Mouse (Mus musculus): Measurements from ENCODE around the gene Dapk1. TPM values are rescaled to one million over a fixed set of nuclear protein-coding genes. Genes with fewer than 3 reads are reported as not detected.

Dapk1 gene
- polyA plus RNA-seq, 1 experiment from 2014 or later = 10.1 TPM

GRCm38 (mm10) chr13:60695186-60695980 lies 93.6 kb downstream of the Dapk1 start:
- TF ChIP-seq EP300 (IDR thresholded peaks at IDR 0.05; ENCODE audit: low read depth) (no peak), CTCF (IDR thresholded peaks at IDR 0.05; ENCODE audit: low read depth) (no peak)
- no peak for ATAC-seq
- WGBS (ENCODE audit: insufficient replicate concordance) = 51% methylated on average over 10 of the region's 10 CpGs

GRCm38 (mm10) chr13:60696323-60696722 lies 94.6 kb downstream of the Dapk1 start:
- no peak overlapping the region for H3K27ac ChIP-seq (ENCODE audit: low read depth)
- peaks cover 11% of the 10 kb centered on the region for H3K36me3 ChIP-seq (replicated peaks; ENCODE audit: insufficient read depth, low read length)
- WGBS (ENCODE audit: insufficient replicate concordance) = 90% methylated on average over 14 of the region's 14 CpGs
- no peak overlapping the region for H3K4me2 ChIP-seq (ENCODE audit: low read depth, low read length)
- H3K9ac ChIP-seq (replicated peaks) = no peak overlapping the region
- H3K9me3 ChIP-seq (ENCODE audit: low read length) = no peaks in the 10 kb centered on the region
- no peak for ATAC-seq
- H3K4me3 ChIP-seq (ENCODE audit: low read depth, low read length) = no peak overlapping the region
- TF ChIP-seq EP300 (IDR thresholded peaks at IDR 0.05; ENCODE audit: low read depth) (no peak), CTCF (IDR thresholded peaks at IDR 0.05; ENCODE audit: low read depth) (no peak)
- no peaks in the 10 kb centered on the region for H3K27me3 ChIP-seq (ENCODE audit: insufficient read depth, low read length)
- H3K4me1 ChIP-seq (ENCODE audit: insufficient read depth) = no peaks in the 10 kb centered on the region; the same call in 1 of the 2 replicates
- no peak for DNase-seq

More at GRCm38 (mm10) chr13:60695186-60695980, 93.6 kb downstream of the Dapk1 start:
- H3K9ac ChIP-seq (replicated peaks) = no peak overlapping the region
- no peaks in the 10 kb centered on the region for H3K9me3 ChIP-seq (ENCODE audit: low read length)
- H3K4me2 ChIP-seq (ENCODE audit: low read depth, low read length) = no peak overlapping the region
- H3K36me3 ChIP-seq (replicated peaks; ENCODE audit: insufficient read depth, low read length) = peaks cover 8% of the 10 kb centered on the region
- no peak overlapping the region for H3K4me3 ChIP-seq (ENCODE audit: low read depth, low read length)
- no peaks in the 10 kb centered on the region; the same call in 1 of the 2 replicates for H3K4me1 ChIP-seq (ENCODE audit: insufficient read depth)
- DNase-seq = no peak
- no peak overlapping the region for H3K27ac ChIP-seq (ENCODE audit: low read depth)
- no peaks in the 10 kb centered on the region for H3K27me3 ChIP-seq (ENCODE audit: insufficient read depth, low read length)

- H3K9me3 ChIP-seq (ENCODE audit: low read length) = no peaks in the 10 kb centered on the region
- WGBS (ENCODE audit: insufficient replicate concordance) = 68% methylated on average over 8 of the region's 8 CpGs
- H3K27ac ChIP-seq (ENCODE audit: low read depth) = no peak overlapping the region
- no peaks in the 10 kb centered on the region; the same call in 1 of the 2 replicates for H3K4me1 ChIP-seq (ENCODE audit: insufficient read depth)
- H3K27me3 ChIP-seq (ENCODE audit: insufficient read depth, low read length) = no peaks in the 10 kb centered on the region
- H3K4me2 ChIP-seq (ENCODE audit: low read depth, low read length) = no peak overlapping the region
- peaks cover 11% of the 10 kb centered on the region for H3K36me3 ChIP-seq (replicated peaks; ENCODE audit: insufficient read depth, low read length)
- ATAC-seq (no peak), DNase-seq (no peak)
- H3K4me3 ChIP-seq (ENCODE audit: low read depth, low read length) = no peak overlapping the region
- TF ChIP-seq CTCF (IDR thresholded peaks at IDR 0.05; ENCODE audit: low read depth) = no peak
- TF ChIP-seq EP300 (IDR thresholded peaks at IDR 0.05; ENCODE audit: low read depth) = no peak
- no peak overlapping the region for H3K9ac ChIP-seq (replicated peaks)
These were observed 95.0 kb downstream of the Dapk1 start for GRCm38 (mm10) chr13:60696741-60697140.

- ATAC-seq (no peak), DNase-seq (no peak)
- Histone ChIP-seq H3K36me3 (replicated peaks; ENCODE audit: insufficient read depth, low read length) (peaks cover 16% of the 10 kb centered on the region), H3K4me3 (ENCODE audit: low read depth, low read length) (no peak overlapping the region), H3K4me2 (ENCODE audit: low read depth, low read length) (no peak overlapping the region), H3K9me3 (ENCODE audit: low read length) (no peaks in the 10 kb centered on the region), H3K4me1 (ENCODE audit: insufficient read depth) (no peaks in the 10 kb centered on the region; the same call in 1 of the 2 replicates), H3K9ac (replicated peaks) (no peak overlapping the region), H3K27me3 (ENCODE audit: insufficient read depth, low read length) (no peaks in the 10 kb centered on the region), H3K27ac (ENCODE audit: low read depth) (no peak overlapping the region)
- 74% methylated on average over 2 of the region's 2 CpGs for WGBS (ENCODE audit: insufficient replicate concordance)
- TF ChIP-seq CTCF (IDR thresholded peaks at IDR 0.05; ENCODE audit: low read depth) (no peak), EP300 (IDR thresholded peaks at IDR 0.05; ENCODE audit: low read depth) (no peak)
These were observed 96.3 kb downstream of the Dapk1 start for GRCm38 (mm10) chr13:60698021-60698420.

GRCm38 (mm10) chr13:60701671-60702171 lies 100.0 kb downstream of the Dapk1 start:
- Histone ChIP-seq H3K4me2 (ENCODE audit: low read depth, low read length) (no peak overlapping the region), H3K9ac (replicated peaks) (no peak overlapping the region), H3K36me3 (replicated peaks; ENCODE audit: insufficient read depth, low read length) (peaks cover 18% of the 10 kb centered on the region), H3K27me3 (ENCODE audit: insufficient read depth, low read length) (no peaks in the 10 kb centered on the region), H3K4me1 (ENCODE audit: insufficient read depth) (no peaks in the 10 kb centered on the region), H3K9me3 (ENCODE audit: low read length) (no peaks in the 10 kb centered on the region), H3K4me3 (ENCODE audit: low read depth, low read length) (no peak overlapping the region), H3K27ac (ENCODE audit: low read depth) (peak overlapping the region; percentile 51; the same call in 1 of the 2 replicates)
- no peak for DNase-seq
- no peak for TF ChIP-seq CTCF (IDR thresholded peaks at IDR 0.05; ENCODE audit: low read depth)
- TF ChIP-seq EP300 (IDR thresholded peaks at IDR 0.05; ENCODE audit: low read depth) = no peak
- 72% methylated on average over 12 of the region's 12 CpGs for WGBS (ENCODE audit: insufficient replicate concordance)
- ATAC-seq = peak; percentile 53
